Mouse (Mus musculus) heart, embryonic 15.5 days (tissue): ENCODE results near the gene 2310022A10Rik. TPM values are rescaled to one million over a fixed set of nuclear protein-coding genes. Genes with fewer than 3 reads are reported as not detected.

Experiments
- ATAC-seq: fragments of 200-750 bp; cut with Nextera tagmentation; replicated peaks from 2 replicates; pipeline ENCODE4 v1.8.0; 2017; ENCODE audit warnings: low read depth, moderate TSS enrichment; ENCODE audit not compliant: insufficient number of reproducible peaks, insufficient read depth, low FRiP score
- H3K27ac ChIP-seq: fragments of 300-500 bp; sonication (generic); 2 replicates; pipeline ENCODE4 v1.5.1; 2015; ENCODE audit warnings: mild to moderate bottlenecking, inconsistent platforms
- H3K27me3 ChIP-seq: fragments of 300-500 bp; sonication (generic); 2 replicates; pipeline ENCODE4 v1.6.1; 2015; ENCODE audit warnings: inconsistent platforms
- H3K36me3 ChIP-seq: fragments of 300-500 bp; sonication (generic); 2 replicates; pipeline ENCODE4 v1.6.1; 2015; ENCODE audit warnings: mild to moderate bottlenecking, inconsistent platforms
- H3K4me1 ChIP-seq: fragments of 300-500 bp; sonication (generic); replicated peaks from 2 replicates; pipeline ENCODE4 v1.6.1; 2015; ENCODE audit warnings: inconsistent platforms
- H3K4me2 ChIP-seq: fragments of 300-500 bp; sonication (generic); 2 replicates; pipeline ENCODE4 v1.6.1; 2015; ENCODE audit warnings: inconsistent platforms, mild to moderate bottlenecking, moderate library complexity
- H3K4me3 ChIP-seq: fragments of 300-500 bp; sonication (generic); 2 replicates; pipeline ENCODE4 v1.5.1; 2015; ENCODE audit warnings: mild to moderate bottlenecking, inconsistent platforms
- H3K9ac ChIP-seq: fragments of 300-500 bp; sonication (generic); 2 replicates; pipeline ENCODE4 v1.6.1; 2015; ENCODE audit warnings: mild to moderate bottlenecking, inconsistent platforms
- H3K9me3 ChIP-seq: fragments of 300-500 bp; sonication (generic); replicated peaks from 2 replicates; pipeline ENCODE4 v1.6.1; 2016; ENCODE audit warnings: inconsistent platforms
- WGBS: fragments of 180-500 bp; shearing (Covaris S2); methylation state at CpG from one replicate; pipeline ENCODE4 v1.1.7; 2015; ENCODE audit warnings: mixed read lengths; 5-methylcytosine and 5-hydroxymethylcytosine counted together
- polyA plus RNA-seq: library from polyadenylated mRNA; unstranded; fragments of >200 nt; fragmentation: Nextera tagmentation; extraction: Ambion mirVana; gene quantifications from 2 replicates; pipeline ENCODE4 v1.2.1, GENCODE M21; 2015

2310022A10Rik gene
- polyA plus RNA-seq: 36.9 and 39.1 TPM in 2 replicates

DNA sequence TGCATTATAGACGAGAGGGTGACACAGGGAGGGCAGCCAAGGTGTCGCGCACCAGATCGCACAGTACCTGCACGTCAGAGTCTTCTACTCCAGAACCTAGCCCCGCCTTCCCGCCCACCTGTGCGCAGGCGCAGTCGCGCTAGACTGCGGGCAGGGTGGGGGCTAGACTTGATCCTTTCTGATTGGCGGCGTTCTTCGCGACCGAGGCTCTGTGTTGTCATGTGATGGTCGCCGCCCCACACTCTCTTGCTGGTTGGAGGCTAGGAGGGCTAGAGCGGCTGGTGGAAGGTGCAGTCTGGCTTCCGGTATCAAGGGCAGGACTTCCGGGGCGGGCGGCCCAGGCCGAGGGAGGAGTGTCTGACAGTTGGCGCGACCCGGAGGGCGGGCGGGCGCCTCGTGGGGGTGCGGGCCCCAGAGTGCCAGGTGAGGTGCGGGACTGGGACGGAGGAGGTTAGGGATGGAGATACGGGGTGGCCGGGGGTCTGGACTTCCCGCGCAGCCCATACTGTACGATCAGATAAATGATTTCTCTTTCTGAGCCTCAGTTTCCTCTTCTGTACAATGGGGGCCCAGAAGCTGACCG is at the start of gene 2310022A10Rik, which contains the start of gene Pld3:
Gene 2310022A10Rik, plus strand, starts transcription at position 303 of the 583 bp plus-strand sequence.
Gene Pld3, minus strand, starts transcription at position 288 of the 583 bp plus-strand sequence.
- under 1% methylated on average over 41 of the region's 41 CpGs for WGBS
- Histone ChIP-seq H3K9me3 (no peaks in the 10 kb centered on the region), H3K4me3 (peak within 1 kb of the TSS; percentile 85), H3K4me1 (peaks cover 13% of the 10 kb centered on the region), H3K36me3 (peaks cover 7% of the 10 kb centered on the region; the same call in 1 of the 2 replicates), H3K9ac (peak within 1 kb of the TSS; percentile 81), H3K27ac (peak within 1 kb of the TSS; percentile 44; the same call in 1 of the 2 replicates), H3K4me2 (peak within 1 kb of the TSS; percentile 88), H3K27me3 (no peaks in the 10 kb centered on the region)
- ATAC-seq: peak; percentile 98

DNA sequence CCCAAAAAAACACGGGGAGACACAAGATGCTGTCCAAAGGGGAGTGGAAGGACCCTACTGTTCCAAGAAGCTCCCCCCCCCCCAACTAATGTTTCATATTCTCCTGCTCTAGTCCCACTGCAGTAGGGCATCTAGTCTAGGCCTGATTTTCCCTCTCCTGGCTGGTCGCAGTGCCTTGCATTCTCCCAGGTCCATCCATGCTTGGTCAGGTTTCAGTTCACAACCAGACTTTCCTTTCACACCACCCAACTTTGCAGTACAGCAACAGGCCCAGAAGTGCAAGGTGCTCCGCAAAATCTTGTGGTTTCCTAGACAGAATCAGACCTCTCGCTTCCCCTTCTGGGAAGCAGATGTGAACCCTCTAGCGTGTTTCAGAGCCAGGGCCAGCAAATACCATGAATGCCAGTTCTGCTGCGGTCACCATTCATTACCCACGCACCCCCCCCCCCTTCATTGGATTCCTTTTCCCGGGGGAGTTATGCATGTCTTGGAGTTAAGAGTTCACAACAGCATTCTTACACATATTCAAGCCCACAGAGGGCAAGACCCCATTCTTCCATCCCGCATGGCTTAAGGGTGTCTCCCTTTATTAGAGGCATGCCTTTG is 46.2 kb upstream of the 2310022A10Rik start:
- H3K9me3 ChIP-seq: no peaks in the 10 kb centered on the region
- no peaks in the 10 kb centered on the region for H3K27me3 ChIP-seq
- H3K27ac ChIP-seq: peak overlapping the region; percentile 100
- peak overlapping the region; percentile 85 for H3K4me2 ChIP-seq
- peaks cover 19% of the 10 kb centered on the region for H3K4me1 ChIP-seq
- no peak overlapping the region for H3K9ac ChIP-seq
- H3K4me3 ChIP-seq: peak overlapping the region; percentile 74
- no peak for ATAC-seq
- H3K36me3 ChIP-seq: no peaks in the 10 kb centered on the region
- 33% methylated on average over 9 of the region's 9 CpGs for WGBS

DNA sequence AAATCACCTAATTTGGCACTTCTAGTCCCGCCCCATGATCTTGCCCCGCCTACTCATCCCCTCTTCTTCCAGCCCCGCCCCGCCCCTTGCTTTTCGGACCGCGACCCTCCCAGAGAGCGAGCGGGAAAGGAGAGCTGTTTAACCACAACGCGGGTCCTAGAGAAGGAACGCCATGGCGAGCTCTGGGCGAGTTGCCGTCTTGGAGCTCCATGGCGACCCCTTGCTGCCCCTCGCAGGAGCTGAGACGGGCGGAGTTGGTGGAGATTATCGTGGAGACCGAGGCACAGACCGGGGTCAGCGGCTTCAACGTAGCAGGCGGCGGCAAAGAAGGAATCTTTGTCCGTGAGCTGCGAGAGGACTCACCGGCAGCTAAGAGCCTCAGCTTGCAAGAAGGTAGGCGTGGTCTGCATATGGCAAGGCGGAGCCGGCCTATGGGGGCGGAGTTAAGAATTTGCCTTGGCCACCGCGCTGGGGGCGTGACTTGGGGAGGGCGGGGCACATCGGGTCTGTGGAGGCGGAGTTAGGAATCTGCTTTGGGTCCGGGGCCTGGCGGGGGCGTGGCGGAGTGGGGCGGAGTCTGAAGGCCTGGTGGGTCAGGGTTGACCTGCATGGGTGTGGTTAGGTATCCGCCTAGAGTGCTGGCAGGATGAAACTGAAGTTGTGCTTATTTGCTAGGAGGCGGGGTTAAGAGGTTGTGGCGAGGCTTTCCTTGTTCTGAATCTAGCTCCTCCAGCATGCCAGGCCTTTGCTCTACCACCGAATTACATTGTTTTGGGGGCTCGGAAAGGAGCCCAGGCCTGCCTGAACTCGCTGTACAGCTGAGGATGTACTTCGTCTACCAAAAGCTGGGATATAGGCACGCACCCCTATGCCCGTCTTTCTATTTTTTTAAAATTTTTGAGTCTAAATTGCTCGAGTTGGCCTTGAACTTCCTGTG is 45.1 kb upstream of the 2310022A10Rik start:
- peaks cover 19% of the 10 kb centered on the region for H3K4me1 ChIP-seq
- ATAC-seq: peak; percentile 93
- WGBS: under 1% methylated on average over 49 of the region's 54 CpGs
- H3K9ac ChIP-seq: peak overlapping the region; percentile 68
- H3K4me2 ChIP-seq: peak overlapping the region; percentile 85
- H3K27ac ChIP-seq: peak overlapping the region; percentile 100
- H3K4me3 ChIP-seq: peak overlapping the region; percentile 74
- no peaks in the 10 kb centered on the region for H3K36me3 ChIP-seq
- no peaks in the 10 kb centered on the region for H3K27me3 ChIP-seq
- no peaks in the 10 kb centered on the region for H3K9me3 ChIP-seq

DNA sequence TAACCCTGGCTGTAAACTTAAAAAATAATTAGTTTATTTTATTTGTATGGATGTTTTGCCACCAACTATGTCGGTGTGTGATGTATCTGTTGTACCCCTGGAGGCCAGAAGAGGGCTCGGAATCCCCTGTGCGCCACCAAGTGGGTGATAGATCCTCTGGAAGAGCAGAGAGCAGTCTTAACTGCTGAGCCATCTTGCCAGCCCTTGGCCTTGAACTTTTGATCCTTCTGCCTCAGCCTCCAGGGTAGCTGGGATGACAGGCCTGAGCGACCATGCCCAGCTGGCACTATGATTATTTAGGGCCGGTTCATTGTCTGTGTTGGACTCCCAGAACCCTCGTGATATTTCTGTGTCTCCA is 44.4 kb upstream of the 2310022A10Rik start:
- H3K9ac ChIP-seq: no peak overlapping the region
- 20% methylated on average over 6 of the region's 6 CpGs for WGBS
- ATAC-seq: peak; percentile 56
- peaks cover 19% of the 10 kb centered on the region for H3K4me1 ChIP-seq
- H3K4me3 ChIP-seq: peak overlapping the region; percentile 74
- H3K27me3 ChIP-seq: no peaks in the 10 kb centered on the region
- H3K36me3 ChIP-seq: no peaks in the 10 kb centered on the region
- peak overlapping the region; percentile 100 for H3K27ac ChIP-seq
- H3K9me3 ChIP-seq: no peaks in the 10 kb centered on the region
- peak overlapping the region; percentile 85 for H3K4me2 ChIP-seq

DNA sequence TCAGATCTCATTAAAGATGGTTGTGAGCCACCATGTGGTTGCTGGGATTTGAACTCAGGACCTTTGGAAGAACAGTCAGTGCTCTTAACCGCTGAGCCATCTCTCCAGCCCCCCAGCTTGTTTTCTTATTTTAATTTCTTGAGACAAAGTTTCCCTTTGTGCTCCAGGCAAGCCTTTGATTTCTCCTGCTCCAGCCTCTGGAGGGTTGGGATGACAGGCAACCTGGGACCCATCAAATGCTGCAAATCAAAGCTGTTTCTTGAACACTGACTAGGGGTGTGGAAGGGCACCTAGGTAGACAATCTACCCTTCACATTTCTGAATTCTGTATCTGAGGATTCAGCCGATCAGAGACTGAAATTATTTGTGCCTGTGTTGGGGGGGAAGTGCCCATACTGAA is 42.2 kb upstream of the 2310022A10Rik start:
- H3K4me1 ChIP-seq: peaks cover 19% of the 10 kb centered on the region
- H3K36me3 ChIP-seq: no peaks in the 10 kb centered on the region
- no peaks in the 10 kb centered on the region for H3K9me3 ChIP-seq
- 81% methylated on average over 2 of the region's 2 CpGs for WGBS
- H3K4me2 ChIP-seq: no peak overlapping the region
- no peak overlapping the region for H3K27ac ChIP-seq
- H3K27me3 ChIP-seq: no peaks in the 10 kb centered on the region
- no peak overlapping the region for H3K4me3 ChIP-seq
- no peak overlapping the region for H3K9ac ChIP-seq
- ATAC-seq: no peak

DNA sequence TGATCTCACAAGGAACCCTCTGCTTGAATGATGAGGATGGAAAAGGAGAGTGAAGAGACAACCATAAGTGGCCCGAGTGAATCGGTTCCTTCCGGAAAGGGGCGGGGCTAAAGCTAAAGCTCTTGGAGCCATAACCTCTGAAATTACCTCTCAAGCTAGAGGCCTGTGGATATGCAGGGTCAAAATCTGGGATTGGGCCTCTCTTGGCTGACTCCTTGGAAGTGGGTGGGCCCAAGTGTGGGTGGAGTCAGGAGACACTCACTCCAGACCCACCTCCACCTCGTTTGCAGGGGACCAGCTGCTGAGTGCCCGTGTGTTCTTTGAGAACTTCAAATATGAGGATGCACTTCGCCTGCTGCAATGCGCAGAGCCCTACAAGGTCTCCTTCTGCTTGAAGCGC is 38.1 kb upstream of the 2310022A10Rik start:
- WGBS: 71% methylated on average over 9 of the region's 9 CpGs
- no peak for ATAC-seq
- Histone ChIP-seq H3K4me2 (no peak overlapping the region), H3K9ac (no peak overlapping the region), H3K27ac (no peak overlapping the region), H3K9me3 (no peaks in the 10 kb centered on the region), H3K27me3 (no peaks in the 10 kb centered on the region), H3K36me3 (no peaks in the 10 kb centered on the region), H3K4me3 (no peak overlapping the region), H3K4me1 (no peaks in the 10 kb centered on the region)

DNA sequence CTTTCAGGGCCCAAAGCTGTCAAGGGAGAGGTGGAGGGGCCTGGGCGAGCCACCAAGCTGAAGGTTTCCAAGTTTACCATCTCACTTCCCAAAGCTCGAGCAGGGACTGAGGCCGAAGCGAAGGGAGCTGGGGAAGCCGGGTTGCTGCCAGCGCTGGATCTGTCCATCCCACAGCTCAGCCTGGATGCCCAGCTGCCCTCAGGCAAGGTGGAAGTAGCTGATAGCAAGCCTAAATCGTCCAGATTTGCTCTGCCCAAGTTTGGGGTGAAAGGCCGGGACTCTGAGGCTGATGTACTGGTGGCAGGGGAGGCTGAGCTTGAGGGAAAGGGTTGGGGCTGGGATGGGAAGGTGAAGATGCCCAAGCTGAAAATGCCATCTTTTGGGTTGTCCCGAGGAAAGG is 34.7 kb upstream of the 2310022A10Rik start:
- H3K4me3 ChIP-seq: no peak overlapping the region
- WGBS: 80% methylated on average over 9 of the region's 9 CpGs
- H3K27ac ChIP-seq: no peak overlapping the region
- H3K27me3 ChIP-seq: no peaks in the 10 kb centered on the region
- H3K36me3 ChIP-seq: no peaks in the 10 kb centered on the region
- no peak overlapping the region for H3K4me2 ChIP-seq
- no peaks in the 10 kb centered on the region for H3K4me1 ChIP-seq
- H3K9me3 ChIP-seq: no peaks in the 10 kb centered on the region
- no peak for ATAC-seq
- no peak overlapping the region for H3K9ac ChIP-seq

DNA sequence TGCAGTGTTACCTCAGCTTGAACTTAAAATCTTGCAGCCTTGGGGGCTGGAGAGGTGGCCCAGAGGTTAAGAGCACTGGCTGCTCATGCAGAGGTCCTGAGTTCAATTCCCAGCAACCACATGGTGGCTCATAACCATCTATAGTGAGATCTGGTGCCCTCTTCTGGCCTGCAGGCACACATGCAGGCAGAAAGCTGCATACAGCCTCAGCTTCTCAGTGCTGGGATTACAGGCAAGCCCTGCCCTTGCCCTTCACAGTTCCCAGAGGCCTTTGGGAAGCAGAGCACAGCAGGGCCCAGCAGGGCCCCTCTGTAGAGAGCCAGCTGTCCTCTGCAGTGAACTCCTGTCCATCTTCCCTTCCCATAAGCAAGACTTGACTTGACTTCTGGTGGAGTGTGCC is 32.9 kb upstream of the 2310022A10Rik start:
- Histone ChIP-seq H3K4me1 (no peaks in the 10 kb centered on the region), H3K36me3 (no peaks in the 10 kb centered on the region), H3K4me3 (no peak overlapping the region), H3K27me3 (no peaks in the 10 kb centered on the region), H3K4me2 (no peak overlapping the region), H3K9me3 (no peaks in the 10 kb centered on the region), H3K9ac (no peak overlapping the region), H3K27ac (no peak overlapping the region)
- no peak for ATAC-seq

DNA sequence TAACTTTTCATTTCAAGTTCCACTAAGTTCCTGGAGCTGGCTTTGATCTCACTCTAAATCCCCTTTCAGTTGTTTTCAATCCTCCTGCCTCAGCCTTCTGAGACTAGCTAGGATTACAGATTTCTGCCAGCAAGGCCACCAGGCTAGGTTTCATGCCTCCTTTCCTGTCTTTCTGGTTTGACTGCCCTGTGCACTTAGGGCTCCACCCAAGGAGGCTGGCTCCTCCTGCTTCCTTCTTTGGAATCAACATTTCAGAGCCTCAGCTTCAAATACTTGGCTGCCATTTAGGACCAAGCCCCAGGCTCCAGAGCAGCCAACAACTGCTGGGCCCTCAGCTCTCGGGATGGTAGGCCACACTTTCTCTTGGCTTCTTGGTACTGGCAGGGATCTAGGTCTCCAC is 32.4 kb upstream of the 2310022A10Rik start:
- no peaks in the 10 kb centered on the region for H3K27me3 ChIP-seq
- no peak overlapping the region for H3K27ac ChIP-seq
- no peak overlapping the region for H3K4me2 ChIP-seq
- no peak overlapping the region for H3K9ac ChIP-seq
- ATAC-seq: no peak
- no peak overlapping the region for H3K4me3 ChIP-seq
- H3K36me3 ChIP-seq: no peaks in the 10 kb centered on the region
- WGBS: 48% methylated on average over 1 of the region's 1 CpGs
- no peaks in the 10 kb centered on the region; the same call in 1 of the 2 replicates for H3K4me1 ChIP-seq
- H3K9me3 ChIP-seq: no peaks in the 10 kb centered on the region

DNA sequence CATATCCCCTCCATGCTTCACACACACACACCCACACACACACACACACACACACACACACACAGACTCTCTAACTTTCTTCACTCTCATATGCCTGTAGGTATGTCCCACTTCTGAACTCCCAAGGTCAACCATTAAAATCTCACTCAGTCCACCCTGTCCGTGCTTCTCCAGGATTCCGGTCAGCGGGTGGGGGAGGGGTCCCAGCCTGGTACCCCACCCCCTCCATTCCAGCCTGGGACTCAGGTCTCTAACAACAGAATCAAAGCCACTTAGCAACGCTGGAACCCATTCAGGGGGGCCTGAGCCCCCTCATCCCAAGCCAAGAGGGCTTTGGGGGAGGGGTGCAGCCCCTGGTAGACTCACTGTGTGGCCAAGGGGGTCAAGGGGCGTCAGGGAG is 30.1 kb upstream of the 2310022A10Rik start, which contains the start of gene Hipk4:
Gene Hipk4, plus strand, starts transcription at position 301 of the 400 bp plus-strand sequence.
- H3K4me3 ChIP-seq: no peak within 1 kb of the TSS
- no peaks in the 10 kb centered on the region for H3K27me3 ChIP-seq
- WGBS: 54% methylated on average over 5 of the region's 5 CpGs
- H3K4me1 ChIP-seq: peaks cover 8% of the 10 kb centered on the region
- H3K9ac ChIP-seq: no peak within 1 kb of the TSS
- no peak within 1 kb of the TSS for H3K4me2 ChIP-seq
- H3K9me3 ChIP-seq: no peaks in the 10 kb centered on the region
- H3K36me3 ChIP-seq: no peaks in the 10 kb centered on the region
- H3K27ac ChIP-seq: no peak within 1 kb of the TSS
- no peak for ATAC-seq

DNA sequence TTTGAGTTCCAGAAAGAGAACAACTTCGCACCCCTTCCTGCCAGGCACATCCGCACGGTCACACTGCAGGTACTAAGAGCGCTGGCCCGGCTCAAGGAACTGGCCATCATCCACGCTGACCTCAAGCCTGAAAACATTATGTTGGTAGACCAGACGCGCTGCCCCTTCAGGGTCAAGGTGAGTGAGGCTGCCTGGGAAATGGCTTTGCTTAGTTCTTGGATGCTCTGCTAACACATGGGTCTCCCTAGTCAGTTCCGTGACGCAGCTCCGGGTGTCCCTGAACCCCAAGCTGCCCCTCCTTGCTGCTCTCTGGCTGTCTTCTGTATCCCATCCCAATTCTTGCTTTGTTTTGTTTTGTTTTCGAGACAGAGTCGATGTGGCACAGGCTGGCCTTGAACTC is 29.2 kb upstream of the 2310022A10Rik start:
- Histone ChIP-seq H3K4me3 (no peak overlapping the region), H3K36me3 (no peaks in the 10 kb centered on the region), H3K9ac (no peak overlapping the region), H3K27ac (no peak overlapping the region), H3K4me1 (peaks cover 8% of the 10 kb centered on the region), H3K27me3 (no peaks in the 10 kb centered on the region), H3K9me3 (no peaks in the 10 kb centered on the region), H3K4me2 (no peak overlapping the region)
- 94% methylated on average over 13 of the region's 13 CpGs for WGBS
- no peak for ATAC-seq
